Mouse (Mus musculus) induced T-regulatory cell, adult 2 months (primary cell): ENCODE results near the gene Sugct.
A peak's percentile ranks its signal among the peaks of the same experiment; 100 is the strongest.

ENCODE experiments used
- DNase-seq: peaks from one replicate; pipeline ENCODE4 v3.0.0-alpha.2; 2012; ENCODE audit warnings: low read depth

The Sugct gene

DNA sequence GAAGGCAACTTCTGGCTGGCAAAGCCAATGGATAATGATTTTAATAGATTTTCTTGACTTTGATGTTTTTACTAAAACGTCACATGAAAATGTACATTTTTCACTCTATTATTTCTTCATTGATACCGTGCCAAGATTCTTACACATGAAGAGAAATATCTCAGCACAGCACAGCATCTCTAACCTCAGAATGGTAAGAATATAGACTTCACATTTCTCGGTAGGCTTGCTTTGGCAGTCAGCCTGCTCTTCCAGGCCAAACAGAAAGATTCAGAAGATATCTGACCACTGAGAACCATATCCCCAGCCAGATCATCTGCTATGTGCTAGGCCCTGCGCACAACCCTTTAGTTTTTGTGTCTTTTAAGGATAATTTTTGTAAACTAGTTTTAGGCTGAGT lies 657.0 kb downstream of the Sugct start:
- no peak for DNase-seq

DNA sequence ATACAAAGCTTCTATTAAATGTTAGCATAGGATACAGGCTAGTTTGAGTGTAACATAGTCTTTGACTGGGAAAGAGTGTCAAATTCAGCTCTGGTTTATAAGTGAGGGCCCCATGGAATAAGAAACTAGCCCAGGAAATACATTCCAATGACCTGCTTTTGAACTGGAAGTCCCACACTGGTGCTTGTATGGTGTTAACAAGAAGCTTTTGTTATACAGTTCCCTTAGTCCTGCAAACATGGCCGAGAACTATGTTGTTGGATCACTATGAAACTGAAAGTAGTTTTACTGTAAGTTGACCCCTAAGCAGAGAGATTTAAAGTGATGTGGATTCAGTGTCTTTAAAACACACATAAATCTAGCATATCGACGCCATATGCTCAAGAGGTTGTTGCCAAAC lies 657.5 kb downstream of the Sugct start:
- no peak for DNase-seq

DNA sequence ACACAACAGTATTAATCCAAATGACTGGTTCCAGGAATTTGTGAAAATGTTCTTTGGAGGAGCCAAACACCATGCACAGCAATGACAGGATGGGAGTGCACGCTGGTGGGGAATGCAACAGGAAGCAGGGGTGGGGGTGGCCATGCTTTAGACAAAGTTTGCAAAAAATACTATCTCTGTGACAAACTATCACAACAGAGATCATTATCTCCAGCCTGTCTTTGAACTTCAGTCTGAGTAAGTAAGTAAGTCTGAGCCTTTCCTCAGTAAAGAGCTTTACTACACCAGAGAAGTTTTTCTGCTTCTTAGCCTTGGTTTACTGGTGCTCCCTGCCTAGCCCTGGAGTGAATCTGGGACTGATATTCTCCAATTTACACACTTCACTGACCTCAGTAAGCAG lies 664.6 kb downstream of the Sugct start:
- peak; percentile 12 for DNase-seq

DNA sequence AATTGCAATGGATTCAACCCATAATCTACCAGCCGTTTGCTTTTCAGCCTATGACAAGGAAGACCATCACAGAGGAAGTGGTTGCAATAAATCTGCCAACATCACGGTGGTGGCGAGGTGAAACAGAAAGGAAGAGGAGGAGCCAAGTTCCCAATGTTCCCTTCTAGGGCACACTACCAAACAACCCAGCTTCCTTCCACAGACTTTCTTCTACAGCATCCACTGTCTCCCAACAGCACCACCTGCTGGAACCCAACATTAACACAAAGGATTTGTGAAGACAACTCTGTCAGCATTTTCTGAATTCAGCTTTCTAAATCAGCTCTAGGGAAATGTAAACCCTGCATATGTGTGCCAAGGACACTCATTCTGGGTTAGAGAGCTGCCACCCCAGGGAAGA lies 666.8 kb downstream of the Sugct start:
- DNase-seq, result peak; percentile 67

DNA sequence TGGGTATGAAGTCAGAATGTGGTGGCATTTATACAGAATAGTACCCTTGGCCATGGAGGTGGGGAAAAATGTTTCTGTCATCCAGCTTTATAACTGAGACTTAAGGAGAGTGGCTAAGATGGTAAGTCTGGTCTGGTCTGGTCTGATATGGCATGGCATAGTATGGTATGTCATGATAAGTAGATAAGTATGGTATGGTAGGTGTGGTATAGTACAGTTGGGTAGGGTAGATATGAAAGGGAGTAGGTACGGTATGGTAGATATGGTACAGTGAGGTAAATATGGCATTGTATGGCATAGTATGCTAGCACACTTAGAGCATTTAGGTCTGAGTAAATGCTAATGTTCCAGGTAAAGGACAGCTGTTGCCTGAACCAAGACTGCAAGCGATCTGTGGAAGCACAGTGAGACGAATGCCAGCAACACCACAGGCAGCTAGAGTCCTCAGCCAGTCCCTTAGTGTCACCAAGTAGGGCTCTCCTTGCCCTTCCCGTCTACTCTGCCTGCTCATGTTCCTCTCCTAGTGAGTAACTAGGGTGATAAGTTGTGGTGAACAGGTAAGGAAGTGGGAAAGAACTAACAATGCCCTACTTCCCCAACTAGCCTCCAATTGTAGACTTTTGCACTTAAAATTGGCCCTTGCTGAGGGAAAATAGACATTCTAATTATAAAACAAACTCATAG lies 667.4 kb downstream of the Sugct start:
- no peak for DNase-seq

DNA sequence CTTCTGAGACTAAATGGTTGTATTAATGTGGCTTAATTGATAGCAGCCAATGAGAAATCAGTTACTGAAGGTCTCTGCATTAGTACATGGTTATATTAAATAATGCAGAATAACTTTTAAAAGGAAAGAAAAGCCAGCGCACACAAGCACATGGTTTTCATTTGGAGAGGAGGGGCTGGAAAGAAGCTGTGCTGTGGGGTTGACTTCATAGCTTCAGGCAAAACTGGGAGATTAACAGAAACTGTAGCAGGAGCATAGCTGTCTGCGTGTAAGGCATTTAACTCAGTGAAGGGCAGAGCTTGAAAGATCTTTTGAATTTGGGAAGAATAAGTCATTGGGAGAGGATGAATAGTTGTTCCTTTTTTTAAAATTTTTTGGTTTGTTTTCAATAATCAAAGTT lies 668.4 kb downstream of the Sugct start:
- no peak for DNase-seq

DNA sequence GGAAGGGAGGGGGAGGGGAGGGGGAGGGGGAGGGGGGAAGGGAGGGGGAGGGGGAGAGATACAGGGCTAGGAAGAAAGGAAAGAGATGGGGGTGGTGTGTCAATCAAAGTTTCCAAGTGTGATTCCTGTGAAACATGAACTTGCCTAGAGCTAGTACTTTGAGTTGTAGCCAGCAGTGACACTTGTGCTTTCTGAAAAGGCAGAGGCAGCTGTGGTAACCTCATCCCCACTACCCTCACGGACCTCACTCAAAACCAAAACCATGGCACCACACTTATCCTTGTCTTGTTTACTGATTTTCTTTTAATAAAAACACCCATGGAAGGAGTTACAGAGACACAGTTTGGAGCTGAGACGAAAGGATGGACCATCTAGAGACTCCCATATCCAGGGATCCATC lies 698.9 kb downstream of the Sugct start:
- DNase-seq, result no peak

DNA sequence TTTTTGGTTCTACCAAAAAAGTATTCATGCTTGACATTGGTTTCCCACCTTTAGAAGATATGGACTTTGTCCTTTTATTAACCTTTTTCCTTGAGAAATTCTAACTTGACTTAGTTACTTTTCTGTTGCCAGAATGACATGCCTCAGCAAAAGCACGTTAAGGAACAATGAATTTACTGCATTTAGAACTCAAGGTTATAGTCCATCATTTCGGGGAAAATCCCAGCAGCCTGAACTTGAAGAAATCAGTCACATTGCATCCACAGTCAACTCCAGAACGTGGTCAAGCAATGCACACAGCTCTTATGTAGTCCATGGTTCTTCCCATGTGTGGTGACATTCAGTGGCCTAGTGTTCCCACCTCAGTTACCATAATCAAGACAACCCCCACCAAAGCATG lies 700.0 kb downstream of the Sugct start:
- no peak for DNase-seq

DNA sequence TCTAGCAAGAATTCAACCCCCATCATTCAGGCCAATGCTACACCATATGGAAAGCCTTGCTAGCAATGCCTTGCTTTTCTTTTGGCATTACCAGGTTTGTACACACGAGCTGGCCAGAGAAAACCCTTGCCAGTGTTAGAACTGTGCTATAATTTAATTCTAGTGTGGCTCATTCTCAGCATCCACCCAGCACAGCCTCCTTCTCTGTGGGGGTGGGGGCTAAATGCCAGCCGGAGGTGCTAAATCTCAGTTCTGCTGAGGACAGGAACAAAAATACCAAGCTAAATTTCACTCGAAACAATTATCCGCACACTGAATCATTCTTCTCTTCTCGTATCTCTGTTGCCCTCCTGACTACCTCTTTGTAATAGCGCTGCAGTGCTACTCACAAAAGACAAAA lies 717.6 kb downstream of the Sugct start:
- no peak for DNase-seq

DNA sequence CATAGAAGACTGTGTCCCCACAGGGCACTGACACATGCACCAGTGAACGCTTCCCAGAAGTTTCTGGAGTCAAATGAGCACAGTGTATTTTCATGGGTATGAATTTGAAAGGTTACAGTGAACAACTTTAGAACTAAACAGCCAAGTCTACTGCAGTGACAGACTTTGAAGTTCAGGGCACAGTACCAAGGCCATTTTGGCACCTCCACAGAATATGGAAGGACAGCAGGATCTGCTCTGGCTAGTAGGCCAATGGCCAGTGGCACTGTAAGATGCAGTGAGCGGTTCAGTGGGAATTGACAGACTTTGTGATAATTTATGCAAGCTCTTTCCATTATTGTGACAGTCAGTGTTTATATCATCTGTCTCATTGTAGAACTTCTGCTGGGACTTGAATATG lies 724.1 kb downstream of the Sugct start:
- DNase-seq, result no peak

DNA sequence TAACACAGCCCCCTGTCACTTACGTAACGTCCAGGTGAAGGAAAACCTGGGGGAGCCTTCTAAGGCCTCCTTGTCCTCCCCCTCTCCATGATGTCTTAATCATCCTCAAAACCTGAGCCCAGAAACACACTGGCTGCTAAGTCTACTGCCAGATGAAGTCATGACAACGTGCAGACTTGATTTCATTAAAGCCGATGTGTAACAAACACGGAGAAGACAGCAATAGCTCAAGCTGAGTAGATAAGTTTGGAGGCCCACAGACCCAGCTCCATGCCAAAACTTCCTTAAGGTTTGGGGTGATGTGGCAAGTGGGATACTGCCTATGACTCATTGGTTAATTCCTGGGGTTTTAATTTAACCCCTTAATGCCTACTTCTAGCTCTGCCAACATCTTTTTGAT lies 726.4 kb downstream of the Sugct start:
- no peak for DNase-seq

DNA sequence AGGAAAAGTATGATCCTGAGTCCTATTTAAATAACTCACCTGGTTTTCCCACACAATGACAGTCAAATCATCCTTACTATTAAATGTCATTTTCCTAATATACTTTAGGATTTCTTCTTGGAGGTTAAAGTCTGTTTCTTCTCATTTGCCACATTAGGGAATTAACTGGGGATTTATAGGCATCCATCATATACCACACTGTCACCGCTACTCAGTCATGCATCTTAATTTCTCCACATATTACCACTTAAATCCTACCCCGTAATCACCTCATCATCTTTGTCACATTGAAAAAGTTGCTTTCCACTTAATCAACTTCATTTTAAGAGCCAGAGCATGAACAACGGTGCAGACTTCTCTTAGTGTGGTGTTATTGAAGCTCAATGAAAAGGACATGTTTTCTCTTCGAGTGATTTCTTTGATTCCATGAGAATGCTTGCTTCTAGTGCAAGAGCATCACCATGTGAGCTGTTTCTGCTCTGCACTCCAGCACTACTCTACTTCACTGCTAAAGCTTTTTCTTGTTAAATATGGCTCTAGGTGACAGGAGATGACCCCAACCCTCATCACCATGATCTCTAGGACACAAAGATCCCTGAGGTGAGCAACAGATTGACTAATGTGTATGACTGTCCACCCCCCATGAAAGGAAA lies 730.4 kb downstream of the Sugct start:
- no peak for DNase-seq

DNA sequence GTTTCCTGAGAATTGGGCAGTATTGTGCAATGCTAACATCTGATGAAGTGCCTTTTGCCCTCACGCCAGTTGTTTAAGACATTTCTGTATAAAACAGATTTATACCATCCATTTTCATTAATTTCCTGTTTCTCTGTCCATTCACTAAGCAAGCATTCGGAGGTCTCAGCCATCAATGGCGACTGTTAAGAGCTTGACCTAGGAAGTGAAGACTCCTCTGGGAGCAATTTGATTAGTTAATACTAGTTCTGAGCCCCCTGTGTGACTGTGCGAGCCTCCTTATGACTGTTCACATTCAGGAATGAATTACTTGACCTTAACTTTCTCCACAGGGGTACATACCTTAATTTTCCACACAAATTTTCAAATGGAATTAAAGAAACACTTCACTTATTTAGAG lies 743.3 kb downstream of the Sugct start:
- no peak for DNase-seq

DNA sequence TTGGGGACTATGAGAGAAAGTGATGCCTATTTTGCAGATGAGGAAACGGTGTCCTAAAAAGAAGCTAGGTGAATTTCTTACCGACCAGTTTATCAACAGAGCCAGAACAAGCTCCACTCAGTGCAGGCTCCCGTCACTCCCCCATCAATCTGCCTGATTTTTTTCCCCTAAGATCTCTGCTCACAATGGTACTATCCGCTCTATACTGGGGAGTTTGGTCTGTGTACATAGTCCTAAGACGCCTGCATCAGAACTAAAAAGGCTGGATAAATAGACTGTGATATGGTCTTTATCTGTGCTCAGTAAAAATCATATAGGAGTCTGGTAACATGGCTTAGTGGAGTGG lies 755.9 kb downstream of the Sugct start:
- no peak for DNase-seq

DNA sequence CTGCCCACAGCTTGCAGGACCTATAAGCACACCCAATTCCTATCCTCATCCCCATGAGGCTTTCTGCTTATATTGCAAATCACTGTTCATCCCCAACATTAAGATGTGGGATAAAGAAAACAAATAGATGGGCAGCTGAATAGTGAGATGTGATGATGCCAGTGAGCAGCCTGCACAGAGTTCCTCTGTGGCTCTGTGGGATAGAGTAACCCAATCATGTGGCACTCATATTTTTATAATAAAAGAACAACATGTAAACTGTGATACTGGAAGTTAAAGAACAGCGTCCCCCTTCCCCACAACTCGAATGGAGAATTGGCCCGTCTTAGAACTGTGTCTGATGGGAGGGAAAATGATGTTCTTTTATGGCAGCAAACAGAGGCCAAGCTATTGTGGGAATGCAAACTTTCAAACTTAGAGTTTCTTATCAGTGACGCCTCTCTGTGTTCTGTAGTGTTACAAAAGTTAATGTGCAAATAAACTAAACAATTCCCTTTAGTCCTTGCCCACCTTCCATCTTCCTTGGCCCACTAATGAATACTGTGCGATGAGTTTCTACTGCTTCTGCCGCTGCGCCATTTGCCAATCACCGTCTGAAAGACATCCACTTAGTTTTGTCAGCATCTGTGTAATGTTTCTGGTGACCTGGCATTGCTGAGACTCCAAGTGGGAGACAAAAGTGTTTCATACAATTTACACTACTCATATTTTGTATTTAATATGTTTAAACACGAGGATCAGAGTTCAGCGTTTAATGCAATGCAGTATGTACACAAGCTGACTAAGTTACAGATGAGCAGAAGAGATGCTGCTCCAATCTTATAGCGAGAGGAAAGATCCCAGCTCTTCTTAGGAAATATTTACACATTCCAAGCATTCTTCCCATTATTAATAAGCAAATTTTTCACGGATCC lies 756.5 kb downstream of the Sugct start:
- no peak for DNase-seq

DNA sequence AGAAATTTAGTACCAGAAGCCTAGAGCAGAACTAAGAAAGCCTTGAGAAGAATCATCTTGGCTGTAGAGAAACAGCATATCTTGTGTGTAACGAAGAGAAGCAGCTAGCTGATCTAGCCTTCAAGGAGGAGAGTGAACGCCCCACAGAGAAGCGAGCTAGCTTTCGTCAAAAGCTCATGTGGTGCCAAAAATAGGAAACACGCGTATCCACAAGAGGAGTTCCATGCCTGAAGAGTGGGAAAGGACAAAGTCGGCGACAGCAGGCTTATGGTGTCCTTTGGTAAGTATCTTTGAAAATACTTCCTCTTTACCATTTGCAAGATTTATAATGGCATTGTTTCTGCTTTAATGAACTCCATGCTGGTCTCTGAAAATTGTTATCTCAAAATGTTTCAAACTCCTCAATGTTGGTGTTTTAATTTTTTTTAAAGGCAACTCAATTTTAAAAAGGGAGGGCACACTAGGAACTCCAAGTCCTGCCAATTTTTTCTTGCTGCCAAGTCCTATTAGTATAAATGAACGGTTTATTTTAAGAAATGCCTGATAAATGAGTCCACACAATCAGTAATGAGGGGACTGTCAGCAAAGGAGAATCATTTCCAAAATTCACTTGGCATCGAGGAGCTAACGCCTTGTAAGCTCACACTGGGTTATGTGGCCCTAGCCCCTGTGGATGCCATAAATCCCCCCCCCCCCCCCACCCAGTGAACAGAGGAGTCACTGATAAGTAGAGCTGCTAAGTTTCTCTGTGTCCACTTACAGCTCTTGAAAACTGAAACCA lies 757.7 kb downstream of the Sugct start:
- no peak for DNase-seq

DNA sequence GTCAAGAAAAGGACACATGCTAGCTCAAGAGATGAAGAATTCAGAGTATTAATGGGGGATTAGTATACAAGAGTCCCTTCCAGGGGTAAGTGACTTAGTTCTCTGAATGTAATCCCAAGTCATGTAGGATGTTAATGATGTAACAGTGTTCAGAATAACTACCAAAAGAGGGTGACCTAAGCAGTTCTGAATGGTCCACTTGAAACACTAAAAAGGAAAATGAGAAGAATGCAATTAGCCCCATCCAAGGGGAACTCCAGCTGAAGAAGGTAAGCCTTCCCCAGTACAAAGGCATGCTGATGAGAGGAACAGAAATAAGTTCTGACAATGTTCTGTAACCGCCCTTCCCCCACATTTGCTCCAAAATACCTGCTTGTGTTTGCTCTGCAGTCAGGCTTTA lies 760.3 kb downstream of the Sugct start:
- DNase-seq, result no peak

DNA sequence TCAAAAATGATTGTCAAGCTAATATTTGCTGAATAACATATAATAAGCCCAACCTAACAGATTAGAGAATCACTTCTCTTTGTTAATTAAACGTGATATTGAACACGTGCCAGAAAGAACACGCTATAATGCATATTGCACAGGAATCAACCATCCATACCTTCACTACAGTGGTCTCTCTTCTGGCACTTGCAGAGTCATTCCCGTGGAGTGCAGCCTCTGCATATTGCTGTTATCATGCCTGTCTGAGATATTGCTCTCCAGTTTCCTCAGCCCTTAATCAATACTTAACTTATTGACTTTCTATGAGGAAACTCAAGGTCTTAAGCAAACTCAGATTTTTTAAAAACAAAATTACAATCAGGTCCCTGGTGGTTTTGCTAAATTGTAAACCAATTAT lies 761.8 kb downstream of the Sugct start:
- no peak for DNase-seq

DNA sequence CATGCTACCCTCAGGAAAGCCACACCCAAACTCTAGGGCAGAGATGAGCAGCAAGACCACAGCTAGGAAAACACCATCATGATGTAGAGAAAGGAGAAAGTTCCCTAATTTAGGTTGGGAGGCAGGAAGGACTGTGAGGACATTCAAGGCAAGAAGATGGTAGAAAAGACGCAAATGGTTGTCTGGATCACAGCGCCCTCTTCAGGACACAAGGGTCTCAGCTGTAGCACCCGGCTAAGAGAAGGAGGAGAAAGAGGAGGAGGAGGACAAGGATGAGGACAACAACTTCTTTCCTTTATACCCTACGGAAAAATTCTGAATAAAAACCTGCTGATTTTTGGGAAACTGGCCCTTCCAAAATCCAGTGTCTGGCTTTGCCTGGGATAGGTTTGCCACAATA lies 774.0 kb downstream of the Sugct start:
- DNase-seq, result no peak

DNA sequence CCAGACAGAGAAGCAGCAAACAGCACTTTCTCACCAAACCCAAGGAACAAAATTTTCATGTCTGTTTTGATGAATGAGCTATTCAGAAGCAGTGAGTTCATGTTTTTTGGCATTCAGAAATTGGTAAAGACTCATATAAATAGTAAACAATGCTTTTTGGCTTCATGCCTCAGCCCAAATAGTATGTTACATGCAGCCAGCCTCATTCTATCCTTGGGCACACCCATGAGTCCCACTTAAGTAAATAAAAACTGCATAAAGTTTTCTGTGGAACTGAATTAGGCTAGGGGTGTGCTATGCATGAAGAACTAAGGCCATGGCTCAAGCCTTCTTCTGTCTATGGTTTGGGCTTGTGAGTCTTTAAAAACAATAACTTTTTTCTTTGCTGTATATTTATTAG lies 779.7 kb downstream of the Sugct start:
- DNase-seq, result no peak

DNA sequence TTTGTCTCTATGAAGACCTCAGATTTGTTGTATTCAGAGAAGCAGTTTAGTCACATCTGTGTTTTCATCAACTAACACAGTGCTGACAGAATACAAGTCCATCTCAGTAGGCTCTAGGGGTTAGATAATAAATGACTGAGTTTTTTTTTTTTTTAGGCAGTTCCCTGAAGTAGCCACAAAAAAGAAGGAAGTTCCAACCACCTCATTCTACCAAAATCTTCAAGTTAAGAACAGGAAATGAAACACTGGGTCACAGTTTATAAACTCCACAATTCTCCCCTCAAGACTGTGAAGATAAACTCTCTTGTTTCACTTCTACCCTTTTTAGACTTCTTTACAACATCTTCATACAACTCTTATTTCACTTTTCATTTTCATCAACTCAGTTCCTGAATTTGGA lies 783.1 kb downstream of the Sugct start:
- no peak for DNase-seq

DNA sequence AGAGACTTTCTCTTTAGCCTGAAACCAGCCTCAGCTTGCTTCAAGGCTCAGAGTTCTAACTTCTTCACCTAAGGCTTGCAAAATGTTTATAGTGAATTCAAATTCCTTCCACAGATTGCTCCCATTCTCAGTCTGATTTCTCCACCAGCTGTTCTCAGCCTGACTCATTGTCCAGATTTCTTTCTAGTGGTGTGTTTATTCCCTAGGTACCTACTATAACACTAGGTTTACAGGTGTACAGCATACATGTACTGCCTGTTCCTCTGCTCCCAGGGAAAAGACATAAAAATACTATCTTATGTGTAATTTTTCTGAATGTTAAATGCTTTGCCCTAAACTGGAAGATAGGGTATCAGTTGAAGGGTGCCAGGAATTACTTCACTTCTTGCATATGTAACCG lies 788.4 kb downstream of the Sugct start:
- no peak for DNase-seq

DNA sequence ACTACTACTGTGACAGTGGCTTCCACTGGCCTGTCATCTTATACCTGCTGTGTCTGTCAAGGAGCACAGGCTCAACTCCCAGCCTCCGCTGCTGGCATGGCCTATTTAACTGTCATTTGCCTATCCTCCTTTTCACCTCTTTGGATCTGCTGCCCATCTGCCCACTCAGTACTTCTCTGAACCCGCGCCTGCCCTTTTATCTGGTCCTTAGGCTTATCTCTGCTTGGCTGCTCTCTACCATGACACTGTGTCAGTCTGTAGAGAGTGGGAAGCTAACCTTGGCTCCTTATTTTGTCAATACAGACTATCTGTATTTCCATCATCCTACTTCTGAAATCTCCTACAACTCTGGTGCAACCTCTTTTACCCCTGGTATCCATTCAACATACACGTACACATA lies 793.9 kb downstream of the Sugct start:
- no peak for DNase-seq
